Mouse (Mus musculus) retina, postnatal 1 day (tissue): ENCODE results near the gene BC030499.
"Not testable (repeated sequence)": the region's sequence is repeated elsewhere in the genome, so short reads cannot be mapped to it uniquely, and the experiment has no call there.

Experiments
- DNase-seq: peaks from one replicate; pipeline ENCODE4 v3.0.0-alpha.2; 2012

Gene BC030499

GRCm38 (mm10) chr11:78290654-78291053, at the start of gene BC030499:
BC030499 (plus strand) TSS chr11:78290841.
- no peak for DNase-seq

GRCm38 (mm10) chr11:78245261-78245626, 45.4 kb upstream of the BC030499 start:
- no peak for DNase-seq

- DNase-seq = peak; percentile 97
These were observed 44.9 kb upstream of the BC030499 start, which contains the start of the genes Sdf2 and Supt6 for GRCm38 (mm10) chr11:78245627-78246317. Sdf2 (plus strand) TSS chr11:78245746. Supt6 (minus strand) TSS chr11:78245987.

GRCm38 (mm10) chr11:78246318-78247011, 44.2 kb upstream of the BC030499 start:
- DNase-seq = no peak

GRCm38 (mm10) chr11:78247012-78247348, 43.7 kb upstream of the BC030499 start:
- DNase-seq = no peak

GRCm38 (mm10) chr11:78247727-78248140, 42.9 kb upstream of the BC030499 start:
- peak; percentile 17 for DNase-seq

- no peak for DNase-seq
These were observed 34.0 kb upstream of the BC030499 start for GRCm38 (mm10) chr11:78256618-78257017.

GRCm38 (mm10) chr11:78260489-78261258, 30.0 kb upstream of the BC030499 start:
- DNase-seq = no peak

- DNase-seq = peak; percentile 97
These were observed 29.0 kb upstream of the BC030499 start, which contains the start of gene 2610507B11Rik for GRCm38 (mm10) chr11:78261380-78262352. 2610507B11Rik (plus strand) TSS chr11:78261752.

- DNase-seq = peak; percentile 77
These were observed 28.1 kb upstream of the BC030499 start for GRCm38 (mm10) chr11:78262550-78262949.

GRCm38 (mm10) chr11:78265571-78265970, 25.1 kb upstream of the BC030499 start:
- no peak for DNase-seq

GRCm38 (mm10) chr11:78271986-78272385, 18.7 kb upstream of the BC030499 start:
- no peak for DNase-seq

GRCm38 (mm10) chr11:78275596-78275995, 15.0 kb upstream of the BC030499 start:
- no peak for DNase-seq

GRCm38 (mm10) chr11:78276169-78276568, 14.5 kb upstream of the BC030499 start:
- not testable (repeated sequence) for DNase-seq

- no peak for DNase-seq
These were observed 11.8 kb upstream of the BC030499 start for GRCm38 (mm10) chr11:78278853-78279252.

- no peak for DNase-seq
These were observed 11.1 kb upstream of the BC030499 start for GRCm38 (mm10) chr11:78279586-78279985.

- no peak for DNase-seq
These were observed 1.4 kb upstream of the BC030499 start for GRCm38 (mm10) chr11:78289146-78289763.

- no peak for DNase-seq
These were observed 3.9 kb downstream of the BC030499 start for GRCm38 (mm10) chr11:78294585-78294984.

- DNase-seq = no peak
These were observed 10.3 kb downstream of the BC030499 start for GRCm38 (mm10) chr11:78300917-78301316.

- DNase-seq = peak; percentile 94
These were observed 10.9 kb downstream of the BC030499 start, which contains the start of gene Spag5 for GRCm38 (mm10) chr11:78301357-78302084. Spag5 (plus strand) TSS chr11:78301529.

GRCm38 (mm10) chr11:78305272-78305671, 14.6 kb downstream of the BC030499 start:
- no peak for DNase-seq
